In genomic region chr19:4474739-4475138, GRCm38 (mm10) we compare ENCODE assay signal across 17 mouse cellular contexts. TPM values are rescaled to one million over a fixed set of nuclear protein-coding genes. Genes with fewer than 3 reads are reported as not detected.
"Had no signal": no experiment of that assay in that cellular context is flagged by ENCODE, and none has a peak within 500 bp of the region (broad histone marks: within the 10 kb centered on the region; RNA-seq: fewer than 3 reads in every experiment).

No protein-coding gene starts in this region.

- ATAC-seq: liver, postnatal 0 days; lung, postnatal 0 days; midbrain, embryonic 15.5 days had no signal

- DNase-seq: kidney, postnatal 14 days; kidney, postnatal 4 days; left cerebral cortex, postnatal 4 days; liver, postnatal 0 days; lung, embryonic 14.5 days; retina, postnatal 1 day; right cerebral cortex, postnatal 25 days; spleen, adult 18-20 months; thymus, postnatal 25 days had no signal

RNA-seq across cellular contexts. Expression of gene Syt12, which starts 2.5 kb away (rescaled TPM):
- total RNA-seq: megakaryocyte, adult 5-6 weeks; neutrophil, adult 5-6 weeks had no signal

RNA-seq across cellular contexts. Expression of gene 2010003K11Rik, which starts 23.6 kb away (rescaled TPM):
- total RNA-seq: layer of hippocampus, adult 18-20 months; layer of hippocampus, postnatal 14 days; left cerebral cortex, adult 8-10 months; left cerebral cortex, postnatal 14 days; left cerebral cortex, postnatal 4 days; megakaryocyte, adult 5-6 weeks; neutrophil, adult 5-6 weeks had no signal

RNA-seq across cellular contexts. Expression of gene Rhod, which starts 35.5 kb away (rescaled TPM):
- total RNA-seq: megakaryocyte, adult 5-6 weeks; neutrophil, adult 5-6 weeks had no signal
